Mouse (Mus musculus) erythroblast, embryonic 14.5 days (primary cell): ENCODE measurements around the gene 5730480H06Rik.

Experiments
- GATA1 ChIP-seq: IDR thresholded peaks from 2 replicates; pipeline ENCODE4 v1.6.1; 2012; ENCODE audit warnings: low read length, inconsistent platforms, mixed read lengths
- TAL1 ChIP-seq: IDR thresholded peaks from 3 replicates; pipeline ENCODE4 v1.6.1; 2012; ENCODE audit warnings: low read length, inconsistent platforms, mixed read lengths

- TF ChIP-seq GATA1 (no peak), TAL1 (no peak)
Observed at GRCm38 (mm10) chr5:48345095-48345982, 17.6 kb downstream of the 5730480H06Rik start.
